Mouse (Mus musculus) gastrocnemius, adult 18-20 months (tissue): Measurements from ENCODE around the gene Ubl5. TPM values are rescaled to one million over a fixed set of nuclear protein-coding genes. Genes with fewer than 3 reads are reported as not detected.
A peak's percentile ranks its signal among the peaks of the same experiment; 100 is the strongest.
"Not testable (repeated sequence)": the region's sequence is repeated elsewhere in the genome, so short reads cannot be mapped to it uniquely, and the experiment has no call there.

Experiments used
- DNase-seq: peaks from one replicate; pipeline ENCODE4 v3.0.0; 2021; ENCODE audit warnings: low spot score
- long read RNA-seq, 2 experiments: library from polyadenylated mRNA; stranded (forward); transcript quantifications; one replicate each; pipeline ENCODE4 v2.0.0; 2021
- total RNA-seq, 2 experiments: library from RNA; stranded (reverse); gene quantifications; 2 replicates each; pipeline ENCODE4 v1.2.3; 2021

The Ubl5 gene
- total RNA-seq: 100 to 1,000 TPM; 210 to 236 TPM
- long read RNA-seq, experiment 1, transcript Ubl5-201 (5 exons, 2,114 nt): major isoform, 94 of 100 reads
- long read RNA-seq, experiment 1, partial matches to known transcripts: 2 of 100 reads
- long read RNA-seq, experiment 1, other reads (novel, unspliced or antisense): 1 of 100 reads
- long read RNA-seq, experiment 2, transcript Ubl5-201 (5 exons, 2,114 nt): major isoform, 93 of 101 reads
- long read RNA-seq, experiment 2, partial matches to known transcripts: 2 of 101 reads
- long read RNA-seq, experiment 2, other reads (novel, unspliced or antisense): 0 of 101 reads

DNA sequence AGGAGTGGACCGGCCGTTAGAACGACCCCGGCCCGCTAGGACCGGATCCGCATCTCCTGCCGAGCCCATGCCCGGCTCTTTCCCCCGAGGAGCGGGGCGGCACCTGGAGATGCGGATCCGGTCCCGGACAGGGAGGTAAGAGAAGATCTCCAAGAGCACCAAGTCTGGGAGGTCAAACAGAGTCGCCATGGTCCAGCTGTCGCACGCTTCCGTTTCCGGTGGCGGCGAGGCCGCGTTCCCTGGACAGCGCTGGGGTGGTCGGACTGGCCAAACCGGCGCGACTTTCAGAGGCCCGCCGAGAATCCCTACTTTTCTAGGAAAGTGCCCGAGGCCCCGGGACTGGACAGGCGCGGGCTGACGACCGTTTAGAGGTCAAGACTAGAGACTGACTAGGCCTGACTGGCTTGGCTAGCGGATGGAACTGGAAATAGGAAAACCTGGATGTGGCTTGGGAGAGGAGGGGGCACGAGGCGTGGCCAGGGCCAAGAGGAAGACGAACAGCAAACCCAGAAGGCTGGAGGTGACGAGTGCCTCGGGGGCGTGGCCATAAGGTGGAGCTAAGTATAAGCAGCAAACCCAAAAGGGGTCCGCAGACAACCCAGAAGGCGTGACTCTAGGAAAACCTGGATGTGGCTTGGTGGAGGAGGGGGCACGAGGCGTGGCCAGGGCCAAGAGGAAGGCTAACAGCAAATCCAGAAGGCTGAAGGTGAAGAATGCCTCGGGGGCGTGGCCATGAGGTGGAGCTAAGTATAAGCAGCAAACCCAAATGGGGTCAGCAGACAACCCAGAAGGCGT lies at the start of gene Ubl5:
TSS of gene Ubl5 (plus strand) at position 778 of the 795 bp plus-strand sequence.
- DNase-seq: peak; percentile 37

DNA sequence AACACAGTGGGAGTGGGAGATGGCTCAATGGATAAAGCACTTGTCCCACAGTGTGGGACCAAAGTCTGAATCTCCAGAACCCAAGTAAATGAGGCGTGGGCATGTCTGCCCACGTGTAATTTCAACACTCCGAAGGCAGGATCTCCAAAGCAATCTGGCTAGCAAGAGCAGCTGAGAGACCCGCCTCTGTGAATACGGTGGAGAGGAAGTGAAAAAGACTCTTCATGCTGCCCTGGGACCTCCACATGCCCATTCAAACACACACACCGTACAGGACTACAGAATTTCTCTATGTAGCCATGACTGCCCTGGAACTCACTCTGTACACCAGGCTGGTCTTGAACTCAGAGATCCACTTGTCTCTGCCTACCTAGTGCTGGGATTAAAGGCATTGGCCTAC lies 41.4 kb upstream of the Ubl5 start:
- no peak for DNase-seq

DNA sequence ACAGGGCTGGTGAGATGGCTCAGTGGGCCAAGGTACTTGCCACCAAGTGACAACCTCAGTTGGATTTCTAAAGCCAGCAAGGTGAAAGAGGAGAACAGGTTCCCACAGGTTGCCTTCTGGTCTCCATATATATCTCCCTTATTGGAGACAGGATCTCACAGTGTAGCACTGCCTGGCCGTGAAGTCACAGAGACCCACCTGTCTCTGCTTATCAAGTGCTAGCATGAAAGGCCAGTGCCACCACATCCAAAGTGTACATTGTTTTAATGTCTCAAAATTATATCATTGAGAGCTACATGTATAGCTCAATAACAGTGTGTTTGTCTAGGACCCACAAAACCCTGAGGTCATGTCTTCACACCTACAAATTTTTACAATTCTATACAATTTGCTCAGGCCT lies 36.4 kb upstream of the Ubl5 start:
- DNase-seq: no peak

DNA sequence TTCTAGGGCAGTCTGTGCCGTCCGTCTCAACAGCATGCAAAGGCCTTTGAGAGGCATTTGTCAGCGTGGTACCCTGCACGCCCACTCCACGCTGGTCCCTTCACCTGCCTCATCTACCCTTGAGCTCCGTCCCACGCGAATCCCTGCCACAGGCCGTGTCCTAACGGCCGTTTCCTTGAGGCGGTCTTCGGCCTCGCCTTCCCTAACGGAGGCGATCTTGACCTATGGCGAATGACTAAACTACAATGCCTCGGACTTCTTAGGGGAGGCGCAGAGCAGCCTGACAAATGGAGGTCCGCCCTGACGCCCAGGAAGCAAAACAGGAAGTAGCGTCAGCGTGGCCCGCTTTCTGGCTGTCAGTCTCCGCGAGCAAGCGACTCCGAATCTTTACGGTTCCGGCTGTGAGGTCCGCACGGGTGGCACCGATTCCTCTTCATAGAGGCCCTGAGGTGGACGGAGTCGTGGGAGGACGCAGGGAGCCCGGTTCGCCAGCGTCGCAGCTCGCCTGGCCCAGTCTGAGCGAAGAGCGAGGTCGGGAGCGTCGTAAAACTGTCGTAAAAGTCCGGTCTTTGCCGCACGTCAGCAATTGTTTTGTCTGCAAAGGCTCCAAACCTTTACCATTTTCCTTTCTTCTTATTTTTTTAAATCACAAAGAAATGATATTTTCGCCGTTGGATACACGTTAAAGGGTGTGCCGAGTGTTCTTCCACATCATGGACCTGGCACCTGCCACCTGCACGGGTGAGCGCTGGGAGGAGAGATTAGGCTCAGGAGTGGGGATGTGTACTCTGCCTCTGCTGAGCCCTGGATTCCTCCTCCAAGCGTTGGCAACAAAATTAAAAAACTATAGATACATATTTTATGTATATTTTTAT lies 35.3 kb upstream of the Ubl5 start:
- DNase-seq: peak; percentile 82

DNA sequence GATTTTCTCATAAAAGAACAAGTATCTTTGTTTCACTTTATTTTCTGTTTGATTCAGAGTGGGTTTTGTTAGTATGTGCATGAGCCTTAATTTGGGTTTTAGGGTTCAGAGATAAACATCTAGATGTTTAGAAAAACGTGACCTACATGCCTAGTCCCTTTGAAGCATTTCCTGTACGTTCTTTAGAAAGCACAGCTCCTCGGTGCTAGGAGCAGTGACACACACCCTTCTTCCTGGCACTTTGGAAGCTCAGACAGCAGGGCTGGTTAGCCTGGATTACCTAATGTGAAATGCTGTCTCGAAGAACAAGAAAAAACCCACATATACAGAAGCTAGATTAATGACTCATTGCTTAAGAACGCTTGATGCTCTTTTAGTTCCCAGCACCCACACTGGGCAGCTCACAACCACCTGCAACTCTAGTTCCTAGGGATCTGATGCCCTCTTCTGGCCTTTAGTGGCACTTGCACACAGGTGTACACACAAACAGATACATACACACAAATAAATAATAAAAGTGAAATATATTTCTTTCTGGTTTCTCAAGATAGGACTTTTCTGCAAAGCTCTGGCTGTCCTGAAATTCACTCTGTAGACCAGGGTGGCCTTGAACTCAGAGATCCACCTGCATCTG lies 32.7 kb upstream of the Ubl5 start:
- DNase-seq: no peak

DNA sequence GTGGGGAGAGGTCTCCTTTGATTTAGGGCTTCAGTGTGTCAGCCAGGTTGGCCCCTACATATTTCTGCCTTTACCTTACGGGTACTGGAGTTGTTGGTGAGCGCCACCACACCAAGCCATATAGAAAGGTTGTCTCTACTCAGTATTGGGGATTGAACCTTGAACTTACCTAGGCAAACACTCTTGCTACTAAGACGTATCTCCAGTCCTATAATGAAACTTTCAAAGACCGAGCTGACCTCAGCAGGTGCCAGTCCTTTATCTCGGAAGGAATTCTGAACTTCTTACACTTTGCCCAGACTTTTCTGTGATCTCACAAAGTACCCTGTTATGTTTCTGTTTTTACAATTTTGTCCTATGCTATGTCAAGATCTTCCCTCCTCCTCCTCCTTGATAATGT lies 30.7 kb upstream of the Ubl5 start:
- DNase-seq: no peak

DNA sequence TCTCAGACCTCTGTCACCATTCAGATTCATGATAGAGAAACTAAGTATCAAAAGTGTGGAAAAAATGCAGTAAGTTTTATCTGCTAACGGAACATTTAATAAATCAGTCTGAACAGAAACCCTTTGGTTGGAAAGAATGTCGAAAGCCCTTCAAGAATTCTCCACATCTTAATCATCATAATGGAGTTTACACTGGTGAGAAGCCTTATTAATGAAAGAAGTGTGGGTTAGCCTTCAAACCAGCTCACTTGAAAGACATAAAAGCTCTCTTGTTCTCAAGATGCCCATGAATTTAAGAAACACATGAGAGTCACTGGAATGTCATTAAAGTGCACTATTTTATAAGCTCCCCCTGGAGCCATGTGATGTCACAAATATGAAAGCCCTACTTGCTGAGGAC lies 26.0 kb upstream of the Ubl5 start:
- no peak for DNase-seq

DNA sequence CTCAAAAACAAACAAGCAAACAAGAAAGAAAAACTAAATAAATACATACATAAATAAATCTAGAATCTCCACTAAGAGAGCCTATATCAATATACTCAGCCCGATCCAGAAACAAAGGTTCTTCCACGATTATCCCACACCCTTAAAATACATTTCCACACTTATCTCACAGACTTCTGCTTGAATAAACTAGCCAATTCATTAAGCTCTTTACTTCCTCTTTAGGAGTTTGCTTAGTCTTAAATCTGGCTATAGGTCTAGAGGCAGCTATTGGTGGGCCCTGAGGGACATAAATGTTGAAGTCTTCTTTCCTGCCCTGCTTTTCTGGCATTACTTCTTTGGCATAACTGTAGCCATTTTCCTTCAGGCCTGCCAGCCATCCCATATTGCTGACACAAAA lies 11.3 kb upstream of the Ubl5 start:
- DNase-seq: no peak

DNA sequence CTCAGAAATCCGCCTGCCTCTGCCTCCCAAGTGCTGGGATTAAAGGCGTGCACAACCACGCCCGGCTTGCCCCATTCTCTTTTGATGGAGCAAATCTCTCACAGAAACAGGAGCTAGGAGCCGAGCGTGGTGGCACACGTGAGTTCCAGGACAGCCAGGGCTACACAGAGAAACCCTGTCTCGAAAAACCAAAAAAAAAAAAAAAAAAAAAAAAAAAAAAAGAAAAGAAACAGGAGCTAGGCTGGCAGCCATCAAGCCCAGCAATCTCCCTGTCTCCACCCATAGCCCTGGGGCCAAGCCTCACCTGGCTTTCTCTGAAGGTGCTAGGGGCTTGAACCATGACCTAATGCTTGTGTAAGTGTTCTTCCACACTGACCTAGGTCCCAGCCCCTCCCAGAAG lies 7.0 kb upstream of the Ubl5 start:
- not testable (repeated sequence) for DNase-seq

DNA sequence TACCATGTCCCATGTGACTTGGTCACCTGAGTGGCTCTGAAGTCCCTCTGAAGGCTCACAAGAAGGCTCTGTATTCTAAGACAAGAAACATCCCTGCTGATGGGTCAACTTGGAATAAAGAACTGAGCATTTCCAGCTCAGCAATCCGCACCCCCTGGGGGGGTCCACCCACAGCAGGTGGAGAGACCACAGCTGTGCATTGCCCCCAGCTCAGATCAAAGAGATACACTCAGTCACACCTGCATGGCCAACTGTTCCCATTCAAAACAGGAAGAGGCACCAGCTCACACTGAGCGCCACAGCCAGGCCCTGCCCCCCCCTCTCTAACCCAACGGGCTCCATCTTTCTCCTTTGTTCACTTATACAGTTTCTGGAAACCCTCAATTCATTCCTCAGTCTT lies 6.4 kb upstream of the Ubl5 start:
- DNase-seq: no peak

DNA sequence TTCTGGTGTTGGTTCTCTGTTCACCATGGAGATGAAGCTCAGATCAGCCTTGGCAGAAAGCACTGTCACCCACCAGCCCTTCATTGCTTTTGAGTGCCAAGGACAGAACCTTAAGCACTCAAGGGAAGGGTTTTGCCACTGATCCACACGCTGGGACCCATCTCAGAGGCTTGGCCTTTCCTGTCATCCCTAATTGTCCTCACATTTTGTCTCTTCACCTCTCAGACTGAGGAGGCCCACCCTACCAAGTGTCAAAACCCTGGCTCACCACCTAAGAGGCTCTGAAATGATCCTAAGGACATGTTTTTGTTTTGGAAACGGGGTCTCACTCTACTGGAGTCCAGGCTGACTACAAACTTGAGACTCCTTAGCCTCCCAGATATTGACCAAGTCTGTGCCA lies 5.9 kb upstream of the Ubl5 start:
- no peak for DNase-seq

DNA sequence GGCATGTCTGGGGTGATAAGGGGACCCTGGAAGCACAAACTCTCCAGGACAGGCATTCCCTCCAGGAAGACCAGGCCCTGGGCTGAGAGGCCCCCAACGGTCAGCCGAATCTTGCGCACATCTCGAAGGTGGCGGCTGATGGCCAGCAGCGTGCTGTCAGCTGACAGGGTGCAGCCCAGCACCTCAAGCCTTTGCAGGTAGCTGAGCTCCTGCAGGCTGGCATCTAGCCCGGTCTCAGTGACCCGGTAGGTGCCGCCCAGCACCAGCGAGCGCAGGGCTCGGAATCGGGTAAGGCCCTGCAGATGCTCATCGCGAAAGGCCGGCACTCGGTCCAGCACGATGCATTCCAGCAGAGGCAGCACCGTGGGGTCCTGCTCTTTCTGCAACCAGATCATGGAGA lies 4.1 kb upstream of the Ubl5 start:
- DNase-seq: no peak

DNA sequence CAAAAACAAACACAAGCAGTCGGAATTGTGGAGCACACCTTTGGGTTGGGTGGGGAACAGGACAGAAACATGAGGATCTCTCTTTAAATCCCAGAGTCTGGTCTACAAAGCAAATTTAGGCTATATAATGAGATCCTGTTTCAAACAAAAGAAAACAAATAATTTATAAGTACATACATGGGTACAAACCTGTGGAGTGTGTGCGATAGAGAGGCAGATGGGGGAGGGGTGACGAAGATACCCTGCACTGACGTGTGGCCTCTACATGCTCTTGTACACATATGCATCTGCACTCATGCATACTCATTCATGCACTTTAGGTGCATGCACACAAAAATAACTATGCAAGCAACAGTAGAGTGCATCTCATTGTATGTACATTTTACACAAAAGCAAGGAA lies 3.2 kb upstream of the Ubl5 start:
- no peak for DNase-seq

DNA sequence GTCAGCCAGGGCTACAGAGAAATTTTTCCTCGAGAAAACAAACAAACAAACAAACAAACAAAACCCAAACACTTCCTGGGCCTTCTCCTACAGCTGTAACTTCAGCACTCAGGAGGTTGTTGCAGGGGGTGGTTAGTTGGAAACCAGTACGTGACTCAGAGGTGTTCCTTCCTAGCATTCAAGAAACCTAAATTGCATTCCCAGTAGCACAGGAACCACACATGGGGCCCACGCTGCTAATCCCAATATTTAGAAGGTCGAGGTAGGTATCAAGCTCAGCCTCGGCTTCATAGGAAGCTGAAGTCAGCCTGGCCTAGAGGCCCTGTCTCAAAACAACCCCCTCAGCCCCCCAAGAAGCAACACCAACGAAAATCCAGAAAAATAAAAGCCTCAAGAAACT lies 1.2 kb upstream of the Ubl5 start:
- DNase-seq: no peak

DNA sequence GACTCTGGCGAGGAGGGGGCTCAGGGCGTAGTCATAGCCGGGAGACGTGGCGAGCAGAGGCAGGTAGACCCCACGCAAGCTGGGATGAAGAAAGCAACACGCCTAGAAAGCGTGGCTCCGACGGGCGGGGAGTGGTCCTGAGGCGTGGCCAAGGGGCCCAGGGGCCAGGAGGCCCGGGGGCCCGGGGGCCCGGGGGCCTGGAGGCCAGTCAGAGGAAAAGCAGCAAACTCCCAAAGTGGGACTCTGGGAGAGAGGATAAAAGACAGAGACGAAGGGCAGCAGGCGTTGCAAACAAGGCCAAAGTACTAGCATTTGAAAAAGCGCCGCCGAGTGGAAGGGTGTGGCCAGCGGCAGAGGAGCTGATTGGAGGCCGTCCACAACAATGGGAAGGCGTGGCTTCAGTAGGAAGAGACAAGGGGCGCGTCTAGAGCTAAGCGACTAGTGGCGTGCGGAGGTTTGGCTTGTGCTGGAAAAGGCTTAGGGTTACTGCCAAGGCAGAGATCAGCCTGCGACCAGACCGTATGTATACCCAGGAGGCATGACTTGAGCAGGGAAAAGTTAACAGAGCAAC lies 303 bp downstream of the Ubl5 start:
- peak; percentile 69 for DNase-seq

DNA sequence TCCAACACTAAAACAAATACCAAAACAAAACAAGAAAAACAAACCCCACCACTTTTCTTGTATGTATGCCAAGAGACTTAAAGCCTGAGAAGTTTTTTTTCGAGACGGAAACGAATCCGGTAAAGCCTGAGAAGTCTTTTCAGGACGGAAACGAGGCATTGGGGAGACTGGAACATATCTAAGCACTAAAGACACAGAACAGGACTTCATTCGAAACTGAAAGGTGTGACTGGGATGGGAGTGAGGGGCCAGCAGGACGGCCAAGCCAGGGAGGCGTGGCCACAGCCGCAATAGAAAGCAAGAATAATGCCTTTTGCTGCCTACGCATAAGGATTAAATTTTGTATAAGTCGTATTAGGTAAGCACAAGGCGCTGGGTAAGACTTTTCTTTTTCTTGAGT lies 1.1 kb downstream of the Ubl5 start:
- DNase-seq: no peak

DNA sequence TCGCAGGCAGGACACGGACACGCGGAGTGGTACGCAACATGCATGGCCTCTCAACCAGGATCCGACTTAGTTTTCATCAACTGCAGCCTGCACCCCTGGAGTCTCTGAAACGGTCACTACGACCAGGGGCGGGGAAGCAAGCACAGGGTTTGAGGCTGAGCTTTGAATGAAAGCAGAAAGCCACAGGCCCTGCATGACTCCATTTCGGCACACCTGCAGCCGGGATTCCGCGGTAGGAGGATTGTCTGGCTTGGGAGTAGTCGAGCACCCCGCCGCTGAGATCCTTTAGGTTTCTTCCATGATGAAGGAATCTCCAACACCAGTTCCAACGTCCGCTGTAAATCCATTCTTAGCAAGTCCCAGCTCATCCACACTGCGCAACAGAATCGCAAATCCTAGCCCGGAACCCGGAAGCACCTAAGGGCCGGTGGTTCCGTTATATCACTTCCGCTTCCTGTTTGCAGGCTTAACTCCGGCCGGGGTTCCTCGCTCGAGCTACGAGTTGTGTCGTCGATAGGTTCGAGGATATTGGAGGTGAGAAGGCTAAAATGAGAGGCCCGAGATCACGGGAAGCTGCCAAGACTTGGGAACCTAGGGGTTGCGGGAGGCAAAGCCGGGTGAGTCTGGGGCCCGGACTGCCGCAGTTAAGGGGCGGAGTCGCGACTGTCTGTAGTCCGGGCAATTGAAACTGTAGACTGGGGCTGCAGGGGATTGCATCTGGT lies 1.8 kb downstream of the Ubl5 start, which contains the start of gene Fbxl12:
TSS of gene Fbxl12 (minus strand) at position 408 of the 722 bp plus-strand sequence.
- peak; percentile 75 for DNase-seq

DNA sequence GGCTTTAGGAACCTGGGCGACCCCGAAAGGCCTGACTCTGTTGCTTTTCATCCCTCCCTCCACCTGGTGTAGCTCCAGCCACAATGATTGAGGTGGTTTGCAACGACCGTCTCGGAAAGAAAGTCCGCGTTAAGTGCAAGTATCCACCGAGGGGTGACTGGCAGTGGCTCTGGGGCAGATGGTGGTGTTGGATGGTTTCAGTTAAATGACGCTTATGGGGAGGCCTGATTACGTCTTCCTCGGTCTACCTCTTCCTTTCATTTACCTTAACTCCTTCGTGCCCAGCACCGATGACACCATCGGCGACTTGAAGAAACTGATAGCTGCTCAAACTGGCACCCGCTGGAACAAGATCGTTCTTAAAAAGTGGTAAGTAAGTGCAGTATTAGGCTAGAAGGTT lies 2.4 kb downstream of the Ubl5 start:
- no peak for DNase-seq

DNA sequence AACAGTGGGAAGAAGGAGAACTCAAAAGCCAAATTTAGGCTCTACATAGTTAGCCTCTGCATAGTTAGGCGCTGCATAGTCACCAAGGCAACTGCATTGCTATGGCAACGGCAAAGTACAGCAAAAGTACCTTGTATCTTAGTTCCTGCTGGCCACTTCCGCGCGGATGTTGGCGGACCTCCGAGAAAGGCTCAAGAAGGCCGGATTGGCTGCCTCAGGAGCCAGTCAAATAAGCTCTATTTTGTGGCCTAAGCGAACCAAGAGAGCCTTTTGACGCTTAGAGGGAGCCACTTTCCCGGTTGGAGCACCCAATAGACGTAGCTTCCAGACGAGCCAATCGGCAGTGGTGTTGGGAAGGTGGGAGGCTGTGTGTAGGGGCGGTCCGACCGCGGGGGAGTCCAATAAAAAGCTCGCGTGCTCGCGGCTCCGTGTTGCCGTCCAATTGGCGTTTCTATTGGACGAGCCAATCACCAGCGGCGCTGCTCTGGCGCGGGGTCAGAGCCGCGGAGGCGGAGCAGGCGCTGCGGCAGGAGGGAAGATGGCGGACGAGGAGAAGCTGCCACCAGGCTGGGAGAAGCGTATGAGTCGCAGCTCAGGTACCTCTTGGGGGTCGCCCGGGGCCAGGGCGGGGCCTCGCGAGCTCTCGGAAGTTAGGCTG lies 9.1 kb downstream of the Ubl5 start, which contains the start of gene Pin1:
TSS of gene Pin1 (plus strand) at position 494 of the 658 bp plus-strand sequence.
- DNase-seq: peak; percentile 98

DNA sequence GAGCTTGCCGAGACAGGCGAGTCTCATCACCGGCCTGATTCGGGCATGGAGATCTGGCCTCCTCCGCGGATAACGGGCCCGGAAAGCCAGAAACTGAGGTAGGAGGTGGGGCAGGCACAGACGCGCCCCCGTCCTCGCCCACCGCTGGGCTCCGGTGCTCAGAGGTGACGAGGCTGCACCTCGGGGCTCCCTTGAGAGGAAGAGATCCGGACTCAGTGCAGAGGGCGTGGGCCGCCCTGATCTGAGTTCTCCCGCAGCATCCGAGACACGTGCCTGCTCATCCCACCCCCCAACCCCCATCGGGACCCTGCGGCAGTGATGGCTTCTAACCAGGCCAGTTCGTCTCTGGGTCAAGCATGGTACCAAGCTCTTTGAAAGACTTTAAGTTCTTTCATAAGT lies 9.6 kb downstream of the Ubl5 start:
- no peak for DNase-seq
